In genomic region chr15:77857662-77858156, GRCm38 (mm10) we compare ENCODE assay signal across 8 mouse cellular contexts. TPM values are rescaled to one million over a fixed set of nuclear protein-coding genes. Genes with fewer than 3 reads are reported as not detected.
DNase-seq lines count a peak whose midpoint lies in the region; ATAC-seq and TF ChIP-seq lines count a peak whose summit lies in the region.

No protein-coding gene starts in this region.

- peak; percentile 97 for ATAC-seq in cerebellum, adult (ENCODE audit: insufficient number of reproducible peaks, low FRiP score, low TSS enrichment)
- peak; percentile 58 for ATAC-seq in forebrain, embryonic 11.5 days (replicated peaks; ENCODE audit: low FRiP score)
- peak; percentile 78 for ATAC-seq in hindbrain, embryonic 12.5 days (ENCODE audit: low FRiP score)
- ATAC-seq in lung, embryonic 15.5 days (ENCODE audit: borderline replicate concordance, extremely low read depth, low FRiP score, low TSS enrichment) = peak; percentile 85
- peak; percentile 74 for ATAC-seq in neutrophil, adult 5-6 weeks (ENCODE audit: extremely low read depth, insufficient number of reproducible peaks, low FRiP score, poor library complexity, severe bottlenecking)

- TF ChIP-seq CTCF in E14TG2a.4 (conservative IDR thresholded peaks at IDR 0.05; ENCODE audit: low read length) = no peak

- peak overlapping the region; percentile 36 for H3K9ac ChIP-seq in forebrain, embryonic 11.5 days (ENCODE audit: low read length)
- H3K9ac ChIP-seq in hindbrain, embryonic 12.5 days = peak overlapping the region; percentile 51
- H3K9ac ChIP-seq in lung, embryonic 15.5 days = no peak overlapping the region

- peak; percentile 69 for DNase-seq in forebrain, embryonic 11.5 days (ENCODE audit: low spot score)
- DNase-seq in layer of hippocampus, adult 9-11 months = peak; percentile 60
- peak; percentile 61 for DNase-seq in thymus, postnatal 0 days (ENCODE audit: low spot score)

- 2% methylated on average over 28 of the region's 28 CpGs for WGBS in forebrain, embryonic 11.5 days
- WGBS in hindbrain, embryonic 12.5 days = 2% methylated on average over 28 of the region's 28 CpGs
- 2% methylated on average over 28 of the region's 28 CpGs for WGBS in lung, embryonic 15.5 days

- H3K27me3 ChIP-seq in E14TG2a.4 (ENCODE audit: insufficient read depth, low read length) = no peaks in the 10 kb centered on the region
- no peaks in the 10 kb centered on the region for H3K27me3 ChIP-seq in forebrain, embryonic 11.5 days (ENCODE audit: control insufficient read depth, insufficient read depth, low read length)
- no peaks in the 10 kb centered on the region for H3K27me3 ChIP-seq in hindbrain, embryonic 12.5 days
- no peaks in the 10 kb centered on the region for H3K27me3 ChIP-seq in lung, embryonic 15.5 days

- H3K36me3 ChIP-seq in E14TG2a.4 (ENCODE audit: insufficient read depth, low read length) = no peaks in the 10 kb centered on the region
- no peaks in the 10 kb centered on the region for H3K36me3 ChIP-seq in forebrain, embryonic 11.5 days (ENCODE audit: control insufficient read depth, insufficient read depth, low read length)
- no peaks in the 10 kb centered on the region for H3K36me3 ChIP-seq in hindbrain, embryonic 12.5 days
- H3K36me3 ChIP-seq in lung, embryonic 15.5 days = no peaks in the 10 kb centered on the region

- peaks cover 55% of the 10 kb centered on the region for H3K4me1 ChIP-seq in E14TG2a.4 (replicated peaks; ENCODE audit: low read depth, low read length)
- no peaks in the 10 kb centered on the region; the same call in 1 of the 2 replicates for H3K4me1 ChIP-seq in forebrain, embryonic 11.5 days (replicated peaks; ENCODE audit: control insufficient read depth, insufficient read depth, low read length)
- H3K4me1 ChIP-seq in hindbrain, embryonic 12.5 days = no peaks in the 10 kb centered on the region
- peaks cover 35% of the 10 kb centered on the region for H3K4me1 ChIP-seq in lung, embryonic 15.5 days

- H3K4me3 ChIP-seq in E14TG2a.4 (replicated peaks; ENCODE audit: low read length) = peak overlapping the region; percentile 83
- H3K4me3 ChIP-seq in forebrain, embryonic 11.5 days (ENCODE audit: low read depth, low read length) = peak overlapping the region; percentile 41
- H3K4me3 ChIP-seq in hindbrain, embryonic 12.5 days = peak overlapping the region; percentile 50
- peak overlapping the region; percentile 27 for H3K4me3 ChIP-seq in lung, embryonic 15.5 days

- H3K9me3 ChIP-seq in E14TG2a.4 (ENCODE audit: low read length) = no peaks in the 10 kb centered on the region
- H3K9me3 ChIP-seq in forebrain, embryonic 11.5 days (ENCODE audit: control insufficient read depth, low read length) = no peaks in the 10 kb centered on the region; the same call in 1 of the 2 replicates
- H3K9me3 ChIP-seq in hindbrain, embryonic 12.5 days (replicated peaks) = no peaks in the 10 kb centered on the region
- no peaks in the 10 kb centered on the region for H3K9me3 ChIP-seq in lung, embryonic 15.5 days

- H3K27ac ChIP-seq in forebrain, embryonic 11.5 days (ENCODE audit: low read depth, low read length) = no peak overlapping the region
- no peak overlapping the region for H3K27ac ChIP-seq in hindbrain, embryonic 12.5 days
- peak overlapping the region; percentile 82 for H3K27ac ChIP-seq in lung, embryonic 15.5 days

- peak overlapping the region; percentile 73 for H3K4me2 ChIP-seq in forebrain, embryonic 11.5 days (ENCODE audit: low read depth, low read length, severe bottlenecking)
- H3K4me2 ChIP-seq in hindbrain, embryonic 12.5 days (replicated peaks) = peak overlapping the region; percentile 89
- peak overlapping the region; percentile 64 for H3K4me2 ChIP-seq in lung, embryonic 15.5 days

RNA-seq across cellular contexts. Expression of gene Myh9, which starts 15.7 kb away (rescaled TPM):
- 32.0 and 37.4 TPM in 2 replicates for polyA plus RNA-seq in forebrain, embryonic 11.5 days (2014; fragmentation: Nextera tagmentation; extraction: Ambion mirVana)
- 32.0 and 33.5 TPM in 2 replicates for polyA plus RNA-seq in hindbrain, embryonic 12.5 days (2016; fragmentation: Nextera tagmentation; extraction: Ambion mirVana)
- 62.5 and 67.7 TPM in 2 replicates for polyA plus RNA-seq in lung, embryonic 15.5 days (2015; fragmentation: Nextera tagmentation; extraction: Ambion mirVana)
- 1,152 and 1,215 TPM in 2 replicates for total RNA-seq in neutrophil, adult 5-6 weeks (2017)
- polyA plus RNA-seq in thymus, postnatal 0 days (2015; fragmentation: Nextera tagmentation; extraction: Ambion mirVana) = 62.3 and 71.0 TPM in 2 replicates

Comparison
In these comparisons a context has a peak if more than half of its experiments do, and no peak if none do; other contexts are left out.
1. H3K4me3 ChIP-seq: peak in every context shown above with its lines; median percentile 83 in E14TG2a.4; 50 in hindbrain, embryonic 12.5 days; 41 in forebrain, embryonic 11.5 days; 27 in lung, embryonic 15.5 days.